Mouse (Mus musculus) layer of hippocampus, adult 9-11 months (tissue): ENCODE measurements around the gene Sike1.

ENCODE experiments used
- DNase-seq: peaks from one replicate; pipeline ENCODE4 v3.0.0; 2022

Sike1 gene

DNA sequence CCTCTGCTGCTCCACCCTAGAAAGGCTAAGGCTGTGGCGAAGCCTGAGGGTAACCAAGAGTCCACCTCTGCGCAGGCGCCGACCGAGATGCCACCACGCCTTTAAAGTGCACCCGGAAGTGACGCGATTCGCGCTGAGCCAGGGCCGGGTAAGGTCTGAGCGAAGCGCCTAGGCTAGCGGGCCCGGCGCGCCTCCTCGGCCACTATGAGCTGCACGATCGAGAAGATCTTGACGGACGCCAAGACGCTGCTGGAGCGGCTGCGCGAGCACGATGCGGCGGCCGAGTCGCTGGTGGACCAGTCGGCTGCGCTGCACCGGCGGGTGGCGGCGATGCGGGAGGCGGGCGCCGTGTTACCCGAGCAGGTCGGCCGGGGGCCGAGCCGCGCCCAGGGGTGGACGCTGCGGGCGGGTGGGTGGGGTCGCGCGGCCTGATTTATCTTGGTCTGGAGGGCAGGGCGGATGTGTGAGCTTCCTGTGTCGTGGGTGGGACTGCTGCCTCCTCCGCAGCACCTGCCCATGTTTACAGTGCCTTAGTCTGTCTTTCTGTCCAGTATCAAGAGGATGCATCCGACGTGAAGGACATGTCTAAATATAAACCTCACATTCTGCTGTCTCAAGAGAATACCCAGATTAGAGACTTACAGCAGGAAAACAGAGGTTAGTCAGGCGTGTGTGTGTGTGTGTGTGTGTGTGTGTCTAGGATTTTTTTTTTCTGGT, at the start of gene Sike1:
Gene Sike1 (plus strand): TSS at position 104 of the 717 bp plus-strand sequence.
- peak; percentile 92 for DNase-seq

DNA sequence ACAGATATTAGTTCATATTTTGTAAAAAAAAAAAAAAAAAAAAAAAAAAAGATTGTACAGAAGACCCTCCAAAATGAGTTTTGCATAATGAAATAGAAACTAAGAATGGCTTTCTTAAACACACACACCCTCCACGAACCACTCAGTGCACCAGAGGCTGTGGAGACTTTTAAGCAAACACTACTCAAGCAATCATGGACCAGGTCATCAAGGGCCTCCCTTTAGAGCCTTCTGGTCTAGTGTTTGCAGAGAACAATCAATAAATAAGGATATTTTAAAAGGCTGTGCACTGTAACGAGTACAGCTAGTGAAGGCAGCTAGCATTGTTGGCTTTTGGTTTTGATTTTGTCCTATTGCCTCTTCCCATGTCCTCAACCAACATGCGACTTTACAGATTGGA, 49.2 kb upstream of the Sike1 start:
- no peak for DNase-seq

DNA sequence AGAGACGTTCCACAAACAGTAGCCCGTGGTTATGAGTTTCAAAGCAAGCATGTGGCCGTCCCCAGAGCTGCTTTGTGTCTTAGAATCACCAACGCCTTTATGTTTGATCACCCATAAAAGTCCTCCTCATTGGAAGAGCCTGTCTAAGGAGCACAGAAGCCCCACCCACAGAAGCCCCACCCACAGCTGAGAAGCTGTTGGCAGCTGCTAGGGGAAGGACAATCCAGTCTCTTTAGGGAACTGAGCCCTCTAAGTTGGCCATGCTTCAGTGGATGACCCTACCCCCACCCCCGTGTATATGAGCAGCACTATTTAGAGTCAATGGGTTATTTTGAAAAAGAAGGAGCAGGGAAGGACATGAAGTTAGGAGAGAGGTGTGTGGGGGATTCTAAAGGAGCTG, 48.6 kb upstream of the Sike1 start:
- no peak for DNase-seq

DNA sequence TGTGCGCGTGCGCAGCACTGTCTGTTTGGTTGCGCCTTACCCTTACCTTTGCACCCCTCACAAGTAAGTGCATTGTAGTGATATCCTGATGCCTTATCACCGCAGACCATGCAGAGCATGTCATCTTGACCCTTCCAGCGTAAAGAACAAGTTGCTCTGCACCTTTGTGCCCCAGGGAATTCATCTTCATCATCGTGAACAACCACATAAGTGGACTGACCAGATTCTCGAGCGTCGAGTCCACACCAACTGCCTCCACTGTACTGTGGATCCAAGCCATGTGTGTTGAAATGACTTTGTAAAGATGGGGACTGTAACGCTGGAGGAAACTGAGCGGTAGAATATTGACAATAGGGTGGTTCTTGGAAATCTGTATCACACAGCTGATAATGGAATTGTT, 41.0 kb upstream of the Sike1 start:
- DNase-seq: no peak

GRCm38 (mm10) chr3:102955143-102955542, 40.4 kb upstream of the Sike1 start:
- no peak for DNase-seq

DNA sequence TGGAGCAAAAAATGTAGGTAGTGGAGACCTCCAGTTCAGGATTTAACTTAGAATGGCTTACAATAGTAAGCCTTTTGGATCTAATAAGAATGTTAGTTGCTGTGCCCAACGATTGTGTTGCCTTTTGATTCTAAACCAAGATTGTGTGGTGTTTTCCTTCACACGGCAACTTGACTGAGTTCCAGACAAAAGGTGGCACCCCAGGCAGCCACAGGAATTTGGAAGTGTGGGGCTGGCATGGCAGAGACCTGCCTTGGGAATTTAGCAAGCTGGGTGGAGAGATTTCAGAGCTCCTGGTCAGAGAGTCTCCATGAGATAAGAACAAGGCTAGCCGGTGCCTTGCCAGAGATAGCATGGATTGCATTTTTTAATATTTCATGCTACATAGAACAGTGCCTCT, 39.9 kb upstream of the Sike1 start:
- DNase-seq: no peak

GRCm38 (mm10) chr3:102964033-102964432, 31.5 kb upstream of the Sike1 start, which contains the start of gene Nr1h5:
Gene Nr1h5 (minus strand): TSS chr3:102964133.
- no peak for DNase-seq

GRCm38 (mm10) chr3:102970067-102970466, 25.4 kb upstream of the Sike1 start:
- DNase-seq: no peak

DNA sequence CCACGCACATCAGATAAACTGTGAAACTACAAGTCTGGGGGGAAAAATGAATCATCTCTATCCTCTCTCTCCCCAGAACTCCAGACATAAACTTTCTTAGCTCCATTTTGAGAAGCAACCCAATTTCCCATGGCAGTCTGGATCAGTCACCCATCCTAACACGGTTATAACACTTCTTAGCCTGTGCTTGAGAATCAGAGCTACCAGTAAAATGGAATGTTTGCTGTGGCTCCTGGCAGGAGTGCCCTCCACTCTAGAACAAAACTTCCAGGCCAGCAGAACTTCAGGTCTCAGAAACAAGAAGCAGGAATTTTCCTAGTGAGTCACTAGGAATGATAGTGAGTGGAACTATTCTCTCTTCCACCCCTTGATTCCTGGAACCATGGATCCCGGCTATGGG, 25.0 kb upstream of the Sike1 start:
- no peak for DNase-seq

- DNase-seq: no peak
These were observed 18.6 kb upstream of the Sike1 start for GRCm38 (mm10) chr3:102976906-102977305.

DNA sequence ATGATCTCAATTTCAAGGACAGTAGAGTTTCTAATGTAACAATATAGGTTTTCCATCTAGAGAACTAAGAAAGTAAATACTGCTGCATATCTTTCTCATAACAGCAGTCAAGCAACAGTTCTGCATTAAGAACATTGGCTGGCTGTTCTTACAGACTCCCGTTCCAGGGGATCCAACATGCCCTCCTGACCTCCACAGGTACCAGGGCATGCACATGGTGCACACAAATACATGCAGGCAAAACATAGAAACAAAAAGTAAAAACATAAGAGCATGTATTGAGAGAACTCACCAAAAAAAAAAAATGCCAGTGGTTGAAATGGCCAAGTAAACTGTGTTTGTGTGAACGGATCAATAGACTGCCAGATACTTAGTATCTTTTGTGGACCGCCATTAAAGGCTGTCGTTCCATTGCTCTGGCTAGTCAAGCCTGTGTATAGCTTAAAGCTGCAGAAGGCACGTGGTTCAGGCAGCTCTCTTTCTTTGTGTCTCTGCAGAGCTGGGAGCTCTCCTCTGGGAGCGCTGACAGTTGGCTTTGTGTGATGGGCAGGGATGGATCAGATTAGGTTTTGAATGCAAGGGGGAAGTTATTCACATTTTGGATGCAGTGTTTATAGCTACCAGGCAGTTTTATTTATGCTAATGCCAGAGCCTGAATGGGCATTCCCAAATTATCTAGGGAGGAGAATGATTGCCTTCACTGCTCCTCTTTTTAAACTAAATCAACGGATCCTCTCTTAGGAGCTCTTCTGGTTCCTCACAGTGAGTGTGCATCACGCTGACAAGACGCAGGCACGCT, 15.8 kb upstream of the Sike1 start:
- DNase-seq: no peak

DNA sequence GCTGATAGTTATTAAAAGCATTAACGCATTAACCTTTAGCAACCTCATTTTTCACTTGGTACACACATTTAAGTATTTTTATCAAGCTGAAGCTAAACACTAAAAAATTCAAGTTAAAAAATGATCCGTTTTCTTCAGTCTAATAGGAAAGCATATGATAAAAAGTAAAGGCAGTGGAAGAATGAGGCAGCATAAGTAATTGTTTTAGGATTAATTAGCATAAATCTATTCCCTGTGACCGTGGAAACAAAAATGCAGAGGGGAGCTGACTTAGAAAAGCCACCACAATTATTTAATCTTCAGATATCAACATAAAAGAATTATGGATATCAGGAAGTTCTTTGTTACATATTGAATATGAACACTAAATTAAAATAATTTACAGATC, 15.2 kb upstream of the Sike1 start:
- no peak for DNase-seq

DNA sequence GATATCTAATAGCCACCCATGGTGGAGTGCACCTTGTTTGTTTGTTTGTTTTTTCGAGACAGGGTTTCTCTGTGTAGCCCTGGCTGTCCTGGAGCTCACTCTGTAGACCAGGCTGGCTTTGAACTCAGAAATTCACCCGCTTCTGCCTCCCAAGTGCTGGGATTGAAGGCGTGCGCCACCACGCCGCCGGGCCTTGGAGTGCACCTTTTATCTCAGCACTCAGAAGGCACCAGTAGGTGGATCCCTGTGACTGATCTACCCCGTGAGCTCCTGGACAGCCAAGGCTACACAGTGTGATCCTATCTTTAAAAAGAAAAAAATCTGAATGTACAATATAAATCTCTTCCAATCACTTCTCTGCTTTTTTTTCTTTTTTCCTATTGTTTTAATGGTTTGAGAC, 4.5 kb upstream of the Sike1 start:
- DNase-seq: no peak

- DNase-seq: no peak
These were observed 2.6 kb upstream of the Sike1 start for GRCm38 (mm10) chr3:102992936-102993335.

- no peak for DNase-seq
These were observed 289 bp upstream of the Sike1 start for GRCm38 (mm10) chr3:102995233-102995604.

DNA sequence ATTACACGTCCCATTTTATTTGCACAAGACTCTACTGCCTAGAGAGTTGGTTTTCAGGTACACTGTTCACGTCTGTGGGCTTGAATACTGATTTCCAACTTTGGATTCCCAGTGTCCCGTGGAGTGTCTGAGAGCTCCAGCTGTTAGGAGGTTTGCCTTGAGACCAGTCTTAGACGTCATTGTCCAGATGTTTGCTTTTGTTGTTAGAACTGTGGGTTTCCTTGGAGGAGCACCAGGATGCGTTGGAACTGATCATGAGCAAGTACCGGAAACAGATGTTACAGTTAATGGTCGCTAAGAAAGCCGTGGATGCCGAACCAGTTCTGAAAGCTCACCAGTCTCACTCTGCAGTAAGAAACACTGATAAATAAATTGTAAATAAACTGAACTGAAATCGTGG, 1.5 kb downstream of the Sike1 start:
- DNase-seq: no peak

- DNase-seq: no peak
These were observed 2.1 kb downstream of the Sike1 start for GRCm38 (mm10) chr3:102997591-102997990.

- no peak for DNase-seq
These were observed 6.1 kb downstream of the Sike1 start for GRCm38 (mm10) chr3:103001595-103001994.

DNA sequence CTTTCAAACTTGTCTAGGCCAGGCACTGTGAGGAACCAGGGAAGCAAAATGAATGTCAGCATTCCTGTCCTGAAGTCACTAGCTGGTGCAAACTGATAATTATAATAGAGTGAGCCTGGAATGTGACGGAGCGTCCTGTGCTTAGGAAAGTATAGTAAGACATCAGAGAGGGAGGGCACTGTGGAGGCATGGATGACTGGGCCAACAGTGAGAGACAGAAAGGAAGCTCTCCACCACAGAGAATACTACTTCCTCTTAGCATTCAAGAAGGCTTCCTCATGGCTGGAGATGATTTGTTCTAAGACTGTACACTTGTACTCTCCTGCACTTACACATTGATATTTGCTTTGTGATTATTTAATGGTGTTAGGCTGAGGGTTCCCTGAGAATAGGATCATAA, 21.8 kb downstream of the Sike1 start:
- DNase-seq: no peak

GRCm38 (mm10) chr3:103019462-103019861, 24.0 kb downstream of the Sike1 start:
- DNase-seq: no peak

DNA sequence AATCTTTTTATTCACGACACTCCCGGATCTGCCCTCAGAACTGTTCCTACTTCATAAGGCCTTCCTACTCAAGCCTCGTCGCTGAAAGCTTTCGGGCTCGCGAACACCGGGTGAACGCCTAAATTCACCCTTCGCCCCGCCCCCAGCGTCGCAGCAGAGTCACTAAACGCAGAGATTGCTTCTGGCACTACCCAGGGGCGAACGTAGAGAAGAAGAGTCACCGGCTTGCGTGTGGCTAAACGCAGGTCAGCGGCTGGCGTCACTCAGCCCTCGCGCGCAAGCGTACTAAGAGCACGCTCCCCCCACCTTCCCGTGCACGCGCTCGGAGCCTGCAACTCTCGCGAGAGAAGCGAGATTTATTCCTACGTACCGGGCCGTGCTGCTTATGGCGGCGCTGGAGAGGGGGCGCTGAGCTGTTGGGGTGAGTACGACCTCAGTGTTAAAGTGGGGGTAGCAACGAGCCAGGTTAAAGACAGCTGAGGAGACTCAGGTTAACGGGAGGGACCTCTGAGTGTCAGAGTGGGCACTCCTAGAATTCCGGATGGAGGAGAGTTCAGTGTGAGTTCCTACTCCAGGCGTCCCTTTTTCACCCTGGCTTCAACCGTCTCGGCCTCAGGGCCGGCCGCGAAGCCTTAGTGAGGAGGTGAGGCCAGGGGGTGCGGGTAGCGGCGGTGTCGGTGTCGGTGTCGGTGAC, 24.9 kb downstream of the Sike1 start, which contains the start of gene Csde1:
Gene Csde1 (plus strand): TSS at position 178 of the 694 bp plus-strand sequence.
- peak; percentile 98 for DNase-seq

GRCm38 (mm10) chr3:103020943-103021638, 25.6 kb downstream of the Sike1 start:
- DNase-seq: peak; percentile 92

GRCm38 (mm10) chr3:103026174-103026573, 30.7 kb downstream of the Sike1 start:
- no peak for DNase-seq
